Mouse (Mus musculus): ENCODE data around the gene Ccdc146.

DNA sequence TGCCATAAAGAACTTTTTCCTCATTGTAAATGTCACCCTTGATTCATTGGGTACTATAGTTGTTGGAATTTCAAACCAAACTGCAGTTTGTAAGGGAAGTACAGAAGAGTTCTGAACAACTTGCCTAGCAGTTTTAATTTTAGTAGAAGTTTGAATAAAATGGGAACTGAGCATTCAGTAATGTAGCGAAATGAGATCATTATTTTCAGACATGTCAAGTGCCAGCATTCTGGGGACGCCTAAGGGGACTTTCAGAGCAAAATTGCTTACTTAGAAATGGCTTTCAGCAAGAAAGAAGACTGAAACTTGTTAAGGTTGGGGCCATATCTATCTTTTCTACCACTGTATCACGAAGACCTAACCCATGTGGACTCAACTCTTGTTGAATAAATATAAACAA, 65.8 kb downstream of the Ccdc146 start:
- no peak for TF ChIP-seq CTCF (IDR thresholded peaks at IDR 0.05; ENCODE audit: low read depth)
- no peak for TF ChIP-seq EP300 (IDR thresholded peaks at IDR 0.05; ENCODE audit: low read depth)

All from liver, postnatal 0 days (tissue).